Mouse (Mus musculus) small intestine, adult 2 months (tissue): ENCODE data around the gene Ctdsp2.

Experiments
- CTCF ChIP-seq: fragments of 200-500 bp; IDR thresholded peaks from 2 replicates; pipeline ENCODE4 v1.5.1; 2012; ENCODE audit warnings: low read depth, mild to moderate bottlenecking, control low read depth, inconsistent platforms, low read length, moderate library complexity, mixed read lengths; ENCODE audit not compliant: insufficient replicate concordance, insufficient read length; ENCODE audit errors: extremely low read depth
- POLR2A ChIP-seq: fragments of 200-500 bp; IDR thresholded peaks from 2 replicates; pipeline ENCODE4 v1.6.1; 2012; ENCODE audit warnings: low read depth, mild to moderate bottlenecking, control low read depth, inconsistent platforms, low read length, moderate library complexity

- no peak for TF ChIP-seq CTCF
- TF ChIP-seq POLR2A: no peak
These were observed 16.8 kb upstream of the Ctdsp2 start for GRCm38 (mm10) chr10:126961757-126962156.
